Mouse (Mus musculus) cerebellum, adult 9-10 months (tissue): ENCODE results near the gene Plin2.
"Not testable (repeated sequence)": the region's sequence is repeated elsewhere in the genome, so short reads cannot be mapped to it uniquely, and the experiment has no call there.

ENCODE experiments used
- DNase-seq: peaks from one replicate; pipeline ENCODE4 v3.0.0; 2022

The Plin2 gene

DNA sequence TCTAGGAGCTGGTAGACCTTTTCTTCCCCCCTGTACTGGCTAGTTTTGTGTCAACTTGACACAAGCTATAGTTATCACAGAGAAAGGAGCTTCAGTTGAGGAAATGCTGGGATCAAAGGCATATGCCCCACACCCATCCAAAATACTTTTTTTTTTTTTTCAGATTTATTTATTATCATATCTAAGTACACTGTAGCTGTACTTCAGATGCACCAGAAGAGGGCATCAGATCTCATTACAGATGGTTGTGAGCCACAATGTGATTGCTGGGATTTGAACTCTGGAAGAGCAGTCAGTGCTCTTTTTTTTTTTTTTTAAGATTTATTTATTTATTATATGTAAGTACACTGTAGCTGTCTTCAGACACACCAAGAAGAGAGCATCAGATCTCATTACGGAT is 47.3 kb downstream of the Plin2 start:
- not testable (repeated sequence) for DNase-seq

DNA sequence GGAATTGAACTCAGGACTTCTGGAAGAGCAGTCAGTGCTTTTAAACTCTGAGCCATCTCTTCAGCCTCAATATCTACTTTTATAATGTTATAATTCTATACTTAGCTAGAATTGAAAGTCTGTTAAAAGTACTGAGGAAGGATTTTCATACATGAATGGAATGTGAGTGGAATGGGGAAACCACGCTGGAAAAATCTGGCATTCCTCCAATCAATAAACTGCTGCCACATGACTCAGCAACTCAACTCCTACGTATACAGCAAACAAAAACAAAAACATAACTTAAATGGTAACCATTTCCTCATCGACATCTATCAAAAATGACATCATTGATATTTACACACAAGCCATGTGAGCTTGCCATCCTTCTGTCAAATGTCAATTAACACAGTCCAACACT is 47.7 kb downstream of the Plin2 start:
- no peak for DNase-seq

DNA sequence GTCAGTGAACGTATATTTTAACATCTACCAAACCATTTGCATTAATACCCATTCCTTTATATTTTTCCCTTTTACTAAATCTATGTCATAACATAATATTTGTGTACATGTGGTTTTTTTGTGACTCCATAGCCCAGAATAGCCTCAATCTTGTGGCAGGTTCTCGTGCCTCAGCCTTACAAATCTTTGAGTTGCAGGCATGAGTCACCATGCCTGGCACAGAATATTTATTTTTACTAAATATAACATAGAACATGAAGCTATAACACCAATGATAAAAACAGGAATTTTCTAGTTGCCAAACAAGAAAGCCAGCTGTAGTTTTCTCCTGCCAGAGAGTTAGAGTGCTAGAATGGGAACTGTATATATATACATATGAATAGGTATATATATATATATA is 49.4 kb downstream of the Plin2 start:
- no peak for DNase-seq

DNA sequence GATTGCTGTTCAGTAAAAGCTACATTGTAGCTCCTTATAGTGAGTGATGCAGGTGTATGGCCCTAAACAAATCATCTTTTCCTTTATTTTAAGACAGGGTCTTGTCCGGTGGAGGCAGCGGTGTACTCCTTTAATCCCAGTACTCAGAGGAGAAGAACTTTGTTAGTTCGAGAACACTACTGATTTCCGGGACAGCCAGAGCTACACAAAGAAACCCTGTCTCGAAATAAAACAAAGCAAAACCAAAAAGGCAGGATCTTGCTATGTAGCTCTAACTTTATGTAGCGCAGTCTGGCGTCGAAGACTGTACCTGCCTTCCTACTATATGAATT is 57.6 kb downstream of the Plin2 start:
- no peak for DNase-seq

DNA sequence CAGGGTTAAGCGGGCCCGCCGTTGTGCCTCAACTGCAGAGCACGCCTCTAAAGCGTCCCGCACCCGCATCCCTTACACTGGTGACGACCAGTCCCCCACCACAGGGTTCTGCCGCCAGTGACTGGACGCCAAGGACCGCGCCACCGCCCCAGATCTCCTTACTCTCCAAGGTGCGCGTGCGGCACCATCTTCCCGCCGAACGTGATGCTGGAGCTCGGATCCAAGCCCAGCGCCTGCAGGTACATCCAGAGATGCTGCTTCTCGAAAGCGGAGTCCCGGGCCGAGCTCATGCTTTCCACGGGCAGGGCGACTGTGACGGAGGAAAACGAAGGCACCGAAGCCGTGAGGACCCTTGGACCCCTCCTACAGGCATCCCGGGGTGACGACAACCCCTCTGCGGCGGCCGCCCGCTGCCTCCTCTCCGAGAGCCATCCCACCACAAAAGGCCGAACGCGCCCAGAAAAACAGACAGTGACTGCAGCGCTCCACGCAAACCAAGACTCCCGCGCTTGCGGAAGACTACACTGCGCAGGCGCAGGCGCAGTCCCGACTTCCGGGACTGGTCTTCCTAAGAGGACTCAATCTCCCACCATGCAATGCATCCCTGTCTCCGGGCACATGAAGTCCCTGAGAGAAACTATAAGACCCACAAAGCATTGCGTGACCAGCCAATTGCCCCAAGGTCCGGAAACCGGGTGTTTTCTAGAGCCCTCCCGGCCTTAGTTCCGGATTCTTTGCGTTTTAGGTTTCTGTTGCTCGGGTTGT is 58.2 kb downstream of the Plin2 start, which contains the start of gene Haus6:
Haus6 (minus strand) TSS at position 532 of the 765 bp plus-strand sequence.
- DNase-seq: peak; percentile 96
